Mouse (Mus musculus) Patski (cell line): ENCODE data around the gene Desi2. TPM values are rescaled to one million over a fixed set of nuclear protein-coding genes. Genes with fewer than 3 reads are reported as not detected.
A peak's percentile ranks its signal among the peaks of the same experiment; 100 is the strongest.
"Not testable (repeated sequence)": the region's sequence is repeated elsewhere in the genome, so short reads cannot be mapped to it uniquely, and the experiment has no call there.

Experiments used
- ATAC-seq: fragments of 100-300 bp; one replicate; pipeline ENCODE4 v1.8.0; 2021
- CTCF ChIA-PET: fragments of 350-600 bp; sonication (Branson Sonifier 250); formaldehyde crosslinking; loops from one replicate; lab custom pipeline; 2022; ENCODE audit warnings: inconsistent platforms; lab: Charles Lee
- POLR2A ChIA-PET: fragments of 350-600 bp; sonication (Branson Sonifier 250); formaldehyde crosslinking; loops from one replicate; lab custom pipeline; 2022; ENCODE audit warnings: antibody characterized with exemption, inconsistent platforms; lab: Charles Lee
- DNase-seq: peaks from one replicate; pipeline ENCODE4 v3.0.0-alpha.2; 2011; ENCODE audit warnings: low read depth, low spot score
- H3K27me3 ChIP-seq: fragments of 371-371 bp; one replicate; pipeline ENCODE4 v1.5.1; 2021
- CTCF ChIP-seq: fragments of 100-300 bp; IDR thresholded peaks from one replicate; pipeline ENCODE4 v1.5.1; 2021
- in situ Hi-C: fragments of 300-500 bp; cut with MboI; formaldehyde crosslinking; loops from 3 replicates; pipeline ENCODE4 v1.11.1; 2018; ENCODE audit warnings: low pct_unique_long_range_greater_than_20kb, mixed read lengths
- polyA plus RNA-seq: library from polyadenylated mRNA; unstranded; gene quantifications from one replicate; pipeline ENCODE4 v1.2.3, GENCODE M21; 2021

Gene Desi2
- polyA plus RNA-seq, 1 experiment from 2014 or later: 17.4 TPM

- DNase-seq: no peak
- in situ Hi-C loops: no loop called here
- ChIA-PET CTCF (interaction anchor here (0.7 to 1.0 kb wide), 2 partner anchors 10 to 16 kb away, joined by 3 to 4 read pairs; no protein-coding TSS in a partner anchor), POLR2A (no interaction called here)
- H3K27me3 ChIP-seq: no peaks in the 10 kb centered on the region
- TF ChIP-seq CTCF: no peak
- no peak for ATAC-seq
Measured at GRCm38 (mm10) chr1:178258821-178259220, 71.6 kb downstream of the Desi2 start.

DNA sequence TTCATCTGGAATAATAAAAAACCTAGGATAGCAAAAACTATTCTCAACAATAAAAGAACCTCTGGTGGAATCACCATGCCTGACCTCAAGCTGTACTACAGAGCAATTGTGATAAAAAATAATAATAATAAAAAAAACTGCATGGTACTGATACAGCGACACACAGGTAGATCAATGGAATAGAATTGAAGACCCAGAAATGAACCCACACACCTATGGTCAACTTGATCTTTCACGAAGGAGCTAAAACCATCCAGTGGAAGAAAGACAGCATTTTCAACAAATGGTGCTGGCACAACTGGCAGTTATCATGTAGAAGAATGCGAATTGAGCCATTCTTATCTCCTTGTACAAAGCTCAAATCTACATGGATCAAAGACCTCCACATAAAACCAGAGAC is 78.2 kb downstream of the Desi2 start:
- POLR2A ChIA-PET, DNase-seq: not testable (repeated sequence)

GRCm38 (mm10) chr1:178270635-178271034 is 83.4 kb downstream of the Desi2 start:
- TF ChIP-seq CTCF: no peak

More for the DNA sequence above, 78.2 kb downstream of the Desi2 start:
- H3K27me3 ChIP-seq, CTCF ChIA-PET, in situ Hi-C loops, ATAC-seq: not testable (repeated sequence)

GRCm38 (mm10) chr1:178275174-178275730 is 88.0 kb downstream of the Desi2 start:
- TF ChIP-seq CTCF: no peak
- ChIA-PET POLR2A (no interaction called here), CTCF (no interaction called here)
- ATAC-seq (no peak), DNase-seq (no peak)
- H3K27me3 ChIP-seq: peaks cover 5% of the 10 kb centered on the region
- in situ Hi-C loops: no loop called here

More at GRCm38 (mm10) chr1:178270635-178271034, 83.4 kb downstream of the Desi2 start:
- no peak for DNase-seq
- ATAC-seq: no peak
- ChIA-PET CTCF (no interaction called here), POLR2A (no interaction called here)
- in situ Hi-C loops: no loop called here
- H3K27me3 ChIP-seq: peaks cover 4% of the 10 kb centered on the region

- H3K27me3 ChIP-seq: peaks cover 5% of the 10 kb centered on the region
- CTCF ChIA-PET: no interaction called here
- DNase-seq (no peak), ATAC-seq (no peak)
- TF ChIP-seq CTCF: no peak
- POLR2A ChIA-PET: no interaction called here
- in situ Hi-C loops: no loop called here
Measured at GRCm38 (mm10) chr1:178275738-178276053, 88.5 kb downstream of the Desi2 start.

DNA sequence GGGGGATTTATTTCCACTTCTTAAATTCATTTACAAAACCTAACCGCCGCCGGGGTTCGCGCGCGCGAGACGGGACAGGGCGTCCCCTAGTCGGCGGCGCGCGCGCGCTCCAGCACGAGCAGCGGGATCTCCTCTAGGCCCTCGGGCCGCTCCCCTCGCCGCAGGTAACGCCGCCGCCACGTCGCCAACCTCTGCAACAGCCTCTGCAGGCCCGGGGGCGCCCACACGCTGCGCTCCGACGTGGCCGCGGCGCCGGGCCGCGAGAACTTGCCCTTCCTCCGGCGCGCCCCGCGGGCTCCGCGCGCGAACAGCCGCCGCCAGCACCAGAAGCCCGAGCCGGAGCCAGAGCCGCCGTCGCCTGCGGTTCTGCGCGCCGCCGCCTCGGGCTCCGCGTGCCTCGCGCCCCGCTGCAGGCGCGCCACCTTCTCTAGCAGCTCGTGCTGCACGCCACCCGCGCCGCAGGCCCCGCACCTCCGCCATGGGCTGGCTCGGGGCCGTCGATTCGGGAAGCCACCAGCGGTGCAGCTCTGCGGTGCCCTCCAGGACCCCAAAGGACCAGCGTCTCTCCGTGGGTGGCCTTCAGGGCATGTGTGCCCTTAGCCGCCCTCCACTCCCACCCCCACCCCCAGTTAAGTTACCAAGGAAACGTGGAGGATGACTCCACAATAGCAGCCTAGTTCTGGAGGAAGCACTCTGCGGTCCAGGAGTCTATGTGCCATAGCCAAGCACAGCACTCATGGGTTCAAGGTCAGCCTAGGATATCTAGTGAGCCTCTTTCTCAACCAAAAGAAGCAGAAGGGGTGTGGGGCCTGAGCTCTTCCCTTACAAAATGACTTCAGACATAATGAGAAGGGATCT is 89.1 kb downstream of the Desi2 start:
- peaks cover 5% of the 10 kb centered on the region for H3K27me3 ChIP-seq
- ATAC-seq: peak; percentile 39
- in situ Hi-C loops: no loop called here
- ChIA-PET CTCF (no interaction called here), POLR2A (no interaction called here)
- no peak for DNase-seq
- TF ChIP-seq CTCF: no peak

- in situ Hi-C loops: loop anchor here (10.0 kb wide), 1 partner anchor 181 kb away; no protein-coding TSS in a partner anchor
- POLR2A ChIA-PET, DNase-seq, H3K27me3 ChIP-seq, ATAC-seq: not testable (repeated sequence)
- CTCF ChIA-PET: interaction anchor here (1.0 to 1.2 kb wide), 2 partner anchors 15 to 171 kb away, joined by 3 read pairs; no protein-coding TSS in a partner anchor
Measured at GRCm38 (mm10) chr1:178283314-178283713, 96.1 kb downstream of the Desi2 start.

- ChIA-PET POLR2A (no interaction called here), CTCF (interaction anchor here (0.6 to 1.2 kb wide), 2 partner anchors 10 to 170 kb away, joined by 3 read pairs; no protein-coding TSS in a partner anchor)
- in situ Hi-C loops: loop anchor here (10.0 kb wide), 1 partner anchor 181 kb away; no protein-coding TSS in a partner anchor
- DNase-seq (no peak), ATAC-seq (no peak)
- no peak for TF ChIP-seq CTCF
- no peaks in the 10 kb centered on the region for H3K27me3 ChIP-seq
Measured at GRCm38 (mm10) chr1:178283946-178284720, 96.9 kb downstream of the Desi2 start.

DNA sequence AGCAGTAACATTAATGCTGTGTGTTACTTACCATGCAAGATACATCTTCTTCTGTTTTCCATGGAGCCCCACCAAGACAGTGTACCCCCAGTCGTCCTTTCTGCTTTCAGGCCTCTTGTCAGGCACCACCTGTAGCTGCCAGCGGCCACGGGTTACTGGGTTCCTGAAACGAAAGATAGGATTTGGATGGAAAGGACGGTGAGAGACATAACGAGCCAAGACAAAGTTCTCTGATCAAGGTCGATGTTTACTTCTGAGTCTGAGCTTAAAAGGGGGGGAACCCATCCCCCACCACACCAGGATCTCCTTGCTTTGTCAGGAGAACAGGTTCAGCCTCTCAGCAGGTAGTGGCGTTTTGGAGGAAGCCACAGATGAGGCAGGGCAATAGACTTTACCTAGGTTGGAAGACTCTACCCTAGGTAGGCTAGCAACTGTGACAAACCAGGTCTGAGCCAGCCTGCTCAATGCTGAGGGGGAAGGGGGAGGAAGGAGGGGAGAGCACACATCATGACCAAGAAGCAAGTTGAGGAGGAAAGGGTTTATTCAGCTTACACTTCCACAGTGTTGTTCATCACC is 100.5 kb downstream of the Desi2 start:
- DNase-seq (no peak), ATAC-seq (no peak)
- ChIA-PET CTCF (interaction anchor here (1.2 to 1.6 kb wide), 2 partner anchors 13 to 176 kb away, joined by 3 read pairs; no protein-coding TSS in a partner anchor), POLR2A (no interaction called here)
- TF ChIP-seq CTCF: no peak
- in situ Hi-C loops: loop anchor here (10.0 kb wide), 1 partner anchor 177 kb away; no protein-coding TSS in a partner anchor
- H3K27me3 ChIP-seq: no peaks in the 10 kb centered on the region

DNA sequence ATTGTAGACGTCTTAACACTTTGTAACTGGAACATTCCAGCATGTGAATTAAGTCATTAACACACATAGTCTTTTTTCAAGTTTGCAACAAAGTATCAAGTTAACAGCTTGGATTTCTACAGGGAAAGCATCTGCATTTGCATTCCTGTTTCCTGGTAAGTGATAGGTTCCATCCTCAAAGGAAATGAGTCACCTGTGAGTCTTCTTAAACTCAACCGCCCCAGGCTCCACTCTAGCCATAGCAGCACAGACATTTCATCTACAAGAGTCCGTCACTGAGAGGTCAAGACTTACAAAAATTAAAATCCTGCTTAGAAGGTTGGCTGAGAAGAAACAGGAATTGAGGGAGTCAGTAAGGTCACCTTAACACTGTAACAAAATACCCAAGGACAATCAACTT is 104.5 kb downstream of the Desi2 start:
- POLR2A ChIA-PET: no interaction called here
- in situ Hi-C loops: no loop called here
- ATAC-seq: no peak
- DNase-seq: no peak
- TF ChIP-seq CTCF: no peak
- CTCF ChIA-PET: no interaction called here
- no peaks in the 10 kb centered on the region for H3K27me3 ChIP-seq
